Mouse (Mus musculus): ENCODE measurements at regions not wholly inside any gene's neighbourhood (a gene's known extent, or its start where the extent isn't known, plus 50 kb on each side); places are given as distances from the start of the nearest gene placed in this dataset.

- no peaks in the 10 kb centered on the region for H3K9me3 ChIP-seq (replicated peaks)
- ATAC-seq (ENCODE audit: insufficient number of reproducible peaks, low FRiP score, low TSS enrichment, low read depth): no peak
- H3K27me3 ChIP-seq: no peaks in the 10 kb centered on the region
- no peak overlapping the region for H3K4me2 ChIP-seq (replicated peaks)
- 45% methylated on average over 4 of the region's 4 CpGs for WGBS
- H3K9ac ChIP-seq: no peak overlapping the region
- no peak overlapping the region for H3K27ac ChIP-seq (replicated peaks)
- no peaks in the 10 kb centered on the region for H3K4me1 ChIP-seq
- no peak overlapping the region for H3K4me3 ChIP-seq (replicated peaks)
- H3K36me3 ChIP-seq: no peaks in the 10 kb centered on the region
Measured at GRCm38 (mm10) chrX:11747386-11748121, 412.6 kb downstream of the Bcor start.

- Histone ChIP-seq H3K4me3 (replicated peaks) (no peak overlapping the region), H3K27me3 (no peaks in the 10 kb centered on the region), H3K4me2 (replicated peaks) (no peak overlapping the region), H3K36me3 (no peaks in the 10 kb centered on the region), H3K4me1 (no peaks in the 10 kb centered on the region), H3K27ac (replicated peaks) (no peak overlapping the region), H3K9ac (no peak overlapping the region), H3K9me3 (replicated peaks) (no peaks in the 10 kb centered on the region)
- 63% methylated on average over 4 of the region's 4 CpGs for WGBS
- no peak for ATAC-seq (ENCODE audit: insufficient number of reproducible peaks, low FRiP score, low TSS enrichment, low read depth)
Measured at GRCm38 (mm10) chrX:11748278-11748677, 411.9 kb downstream of the Bcor start.

DNA sequence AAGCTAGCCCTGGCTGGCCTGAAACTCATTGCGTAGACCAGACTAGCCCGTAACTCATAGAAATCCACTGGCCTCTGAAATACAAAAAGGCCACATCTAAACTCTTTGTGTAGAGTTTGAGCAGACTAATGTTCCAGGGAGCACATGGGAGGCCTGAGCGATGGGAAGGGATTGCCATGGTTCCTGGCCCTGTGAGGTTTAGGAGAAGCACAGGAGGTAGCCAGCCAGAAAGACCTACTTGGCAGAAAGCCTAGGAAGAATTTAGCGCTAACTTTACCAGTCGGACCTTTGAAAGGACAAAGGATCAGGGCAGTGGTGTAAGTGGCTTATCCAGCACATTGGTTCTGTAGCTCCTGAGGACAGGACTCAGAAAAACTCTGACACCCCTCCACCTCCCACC lies 407.6 kb downstream of the Bcor start:
- H3K27me3 ChIP-seq: peaks cover 8% of the 10 kb centered on the region
- no peak overlapping the region for H3K9ac ChIP-seq
- no peak overlapping the region for H3K27ac ChIP-seq (replicated peaks)
- no peak for ATAC-seq (ENCODE audit: insufficient number of reproducible peaks, low FRiP score, low TSS enrichment, low read depth)
- H3K9me3 ChIP-seq (replicated peaks): no peaks in the 10 kb centered on the region
- no peak overlapping the region for H3K4me2 ChIP-seq (replicated peaks)
- H3K36me3 ChIP-seq: no peaks in the 10 kb centered on the region
- H3K4me3 ChIP-seq (replicated peaks): no peak overlapping the region
- 83% methylated on average over 5 of the region's 5 CpGs for WGBS
- no peaks in the 10 kb centered on the region for H3K4me1 ChIP-seq

- H3K4me2 ChIP-seq (replicated peaks): no peak overlapping the region
- H3K36me3 ChIP-seq: no peaks in the 10 kb centered on the region
- H3K4me3 ChIP-seq (replicated peaks): no peak overlapping the region
- no peaks in the 10 kb centered on the region for H3K4me1 ChIP-seq
- peaks cover 8% of the 10 kb centered on the region for H3K27me3 ChIP-seq
- WGBS: 34% methylated on average over 13 of the region's 13 CpGs
- no peak overlapping the region for H3K27ac ChIP-seq (replicated peaks)
- H3K9ac ChIP-seq: no peak overlapping the region
- no peaks in the 10 kb centered on the region for H3K9me3 ChIP-seq (replicated peaks)
- ATAC-seq (ENCODE audit: insufficient number of reproducible peaks, low FRiP score, low TSS enrichment, low read depth): no peak
Measured at GRCm38 (mm10) chrX:11752973-11753590, 407.1 kb downstream of the Bcor start.

GRCm38 (mm10) chrX:11755046-11755445 lies 405.1 kb downstream of the Bcor start:
- no peak overlapping the region for H3K27ac ChIP-seq (replicated peaks)
- H3K4me2 ChIP-seq (replicated peaks): no peak overlapping the region
- H3K4me3 ChIP-seq (replicated peaks): no peak overlapping the region
- peaks cover 8% of the 10 kb centered on the region for H3K27me3 ChIP-seq
- no peaks in the 10 kb centered on the region for H3K36me3 ChIP-seq
- H3K9ac ChIP-seq: no peak overlapping the region
- WGBS: 94% methylated on average over 2 of the region's 2 CpGs
- no peaks in the 10 kb centered on the region for H3K4me1 ChIP-seq
- no peak for ATAC-seq (ENCODE audit: insufficient number of reproducible peaks, low FRiP score, low TSS enrichment, low read depth)
- H3K9me3 ChIP-seq (replicated peaks): no peaks in the 10 kb centered on the region

GRCm38 (mm10) chrX:11763351-11764082 lies 396.6 kb downstream of the Bcor start:
- Histone ChIP-seq H3K9me3 (replicated peaks) (no peaks in the 10 kb centered on the region), H3K27me3 (no peaks in the 10 kb centered on the region), H3K4me2 (replicated peaks) (no peak overlapping the region), H3K9ac (no peak overlapping the region), H3K4me1 (no peaks in the 10 kb centered on the region), H3K4me3 (replicated peaks) (no peak overlapping the region), H3K27ac (replicated peaks) (no peak overlapping the region), H3K36me3 (no peaks in the 10 kb centered on the region)
- WGBS: 74% methylated on average over 17 of the region's 17 CpGs
- ATAC-seq (ENCODE audit: insufficient number of reproducible peaks, low FRiP score, low TSS enrichment, low read depth): no peak

GRCm38 (mm10) chrX:11776236-11776899 lies 383.8 kb downstream of the Bcor start:
- no peak overlapping the region for H3K27ac ChIP-seq (replicated peaks)
- H3K4me2 ChIP-seq (replicated peaks): no peak overlapping the region
- H3K4me3 ChIP-seq (replicated peaks): no peak overlapping the region
- H3K9me3 ChIP-seq (replicated peaks): no peaks in the 10 kb centered on the region
- 71% methylated on average over 6 of the region's 6 CpGs for WGBS
- H3K27me3 ChIP-seq: no peaks in the 10 kb centered on the region
- H3K36me3 ChIP-seq: no peaks in the 10 kb centered on the region
- no peak for ATAC-seq (ENCODE audit: insufficient number of reproducible peaks, low FRiP score, low TSS enrichment, low read depth)
- H3K4me1 ChIP-seq: no peaks in the 10 kb centered on the region
- H3K9ac ChIP-seq: no peak overlapping the region

DNA sequence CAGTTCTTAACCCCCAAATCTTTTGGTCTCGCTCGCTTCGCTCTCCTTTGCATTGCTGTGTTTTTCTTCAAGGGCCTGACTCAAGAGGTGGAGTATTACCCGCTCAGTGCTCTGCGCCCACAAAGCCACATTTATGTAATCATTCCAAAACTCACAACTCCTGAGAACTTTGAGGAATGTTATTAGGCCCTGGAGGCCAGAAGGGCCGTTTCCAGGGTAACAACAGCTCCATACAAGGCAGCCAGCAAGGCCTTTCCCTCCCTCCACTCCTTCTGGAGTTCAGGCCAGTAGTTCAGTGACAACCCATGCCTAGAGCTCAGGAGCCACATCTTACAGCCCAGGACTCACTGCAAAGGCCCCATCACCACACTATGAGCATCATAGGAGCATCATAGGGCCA lies 365.1 kb downstream of the Bcor start:
- no peak overlapping the region for H3K4me3 ChIP-seq (replicated peaks)
- no peak overlapping the region for H3K27ac ChIP-seq (replicated peaks)
- no peaks in the 10 kb centered on the region for H3K36me3 ChIP-seq
- ATAC-seq (ENCODE audit: insufficient number of reproducible peaks, low FRiP score, low TSS enrichment, low read depth): peak; percentile 51; the same call in 1 of the 2 replicates
- no peaks in the 10 kb centered on the region for H3K27me3 ChIP-seq
- no peak overlapping the region for H3K4me2 ChIP-seq (replicated peaks)
- no peak overlapping the region for H3K9ac ChIP-seq
- H3K4me1 ChIP-seq: peaks cover 1% of the 10 kb centered on the region; the same call in 1 of the 2 replicates
- no peaks in the 10 kb centered on the region for H3K9me3 ChIP-seq (replicated peaks)
- 55% methylated on average over 6 of the region's 6 CpGs for WGBS

- no peaks in the 10 kb centered on the region for H3K27me3 ChIP-seq
- no peaks in the 10 kb centered on the region for H3K36me3 ChIP-seq
- no peak for ATAC-seq (ENCODE audit: insufficient number of reproducible peaks, low FRiP score, low TSS enrichment, low read depth)
- WGBS: 28% methylated on average over 10 of the region's 11 CpGs
- H3K4me1 ChIP-seq: peaks cover 12% of the 10 kb centered on the region; the same call in 1 of the 2 replicates
- H3K27ac ChIP-seq (replicated peaks): no peak overlapping the region
- no peak overlapping the region for H3K4me2 ChIP-seq (replicated peaks)
- no peaks in the 10 kb centered on the region for H3K9me3 ChIP-seq (replicated peaks)
- no peak overlapping the region for H3K4me3 ChIP-seq (replicated peaks)
- H3K9ac ChIP-seq: no peak overlapping the region
Measured at GRCm38 (mm10) chrX:11797870-11798269, 362.3 kb downstream of the Bcor start.

DNA sequence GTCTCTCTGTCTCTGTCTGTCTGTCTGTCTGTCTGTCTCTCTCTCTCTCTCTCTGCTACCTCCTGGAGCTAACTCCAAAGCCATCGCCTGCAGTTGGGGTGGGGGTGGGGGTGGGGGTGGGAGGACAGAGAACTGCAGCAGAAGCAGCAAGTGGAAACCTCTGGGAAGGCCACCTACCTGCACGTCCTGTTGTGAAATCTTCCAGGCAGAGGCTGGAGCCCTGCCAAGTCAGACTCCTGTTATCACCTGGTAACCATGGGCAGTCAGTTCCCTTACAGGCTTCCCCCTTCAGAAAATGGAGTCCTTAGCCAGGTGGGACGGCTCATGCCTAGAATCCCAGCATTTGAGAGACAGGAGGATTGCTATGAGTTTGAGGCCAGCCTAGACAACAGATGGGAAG lies 361.8 kb downstream of the Bcor start:
- Histone ChIP-seq H3K27ac (replicated peaks) (no peak overlapping the region), H3K9ac (no peak overlapping the region), H3K4me1 (peaks cover 14% of the 10 kb centered on the region; the same call in 1 of the 2 replicates), H3K27me3 (no peaks in the 10 kb centered on the region), H3K4me3 (replicated peaks) (no peak overlapping the region), H3K9me3 (replicated peaks) (no peaks in the 10 kb centered on the region), H3K4me2 (replicated peaks) (no peak overlapping the region), H3K36me3 (no peaks in the 10 kb centered on the region)
- 29% methylated on average over 3 of the region's 3 CpGs for WGBS
- no peak for ATAC-seq (ENCODE audit: insufficient number of reproducible peaks, low FRiP score, low TSS enrichment, low read depth)

DNA sequence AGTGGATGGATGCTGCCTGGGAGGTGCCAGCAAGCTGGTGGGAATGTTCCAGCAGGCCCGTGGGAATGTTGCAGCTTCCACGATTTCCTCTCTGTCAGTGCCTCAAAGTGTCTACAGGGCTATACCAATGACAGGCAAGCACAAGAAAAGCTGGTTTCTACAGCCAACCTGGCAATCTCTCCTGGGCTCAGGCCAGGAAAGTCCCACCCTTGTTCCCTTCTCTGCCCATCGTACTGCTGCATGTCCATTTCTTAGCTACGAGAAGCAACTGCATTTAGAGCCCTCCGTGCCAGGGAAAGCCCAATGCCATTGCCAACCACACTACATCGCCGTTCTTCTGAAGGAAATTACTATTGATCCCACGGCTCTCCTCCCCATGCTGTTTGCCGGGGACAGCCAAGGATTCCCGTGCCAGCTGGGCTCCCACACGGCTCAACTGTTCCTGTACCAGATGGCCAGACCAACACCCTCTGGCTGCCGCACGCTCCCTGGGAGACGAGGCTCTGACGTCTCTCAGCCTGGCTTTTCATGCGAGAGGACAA lies 359.7 kb downstream of the Bcor start:
- Histone ChIP-seq H3K4me3 (replicated peaks) (no peak overlapping the region), H3K9ac (no peak overlapping the region), H3K4me2 (replicated peaks) (no peak overlapping the region), H3K9me3 (replicated peaks) (no peaks in the 10 kb centered on the region), H3K4me1 (peaks cover 19% of the 10 kb centered on the region; the same call in 1 of the 2 replicates), H3K36me3 (no peaks in the 10 kb centered on the region), H3K27me3 (peaks cover 8% of the 10 kb centered on the region; the same call in 1 of the 2 replicates), H3K27ac (replicated peaks) (no peak overlapping the region)
- WGBS: 54% methylated on average over 16 of the region's 16 CpGs
- no peak for ATAC-seq (ENCODE audit: insufficient number of reproducible peaks, low FRiP score, low TSS enrichment, low read depth)
